Mouse (Mus musculus): ENCODE measurements at regions not wholly inside any gene's neighbourhood (a gene's known extent, or its start where the extent isn't known, plus 50 kb on each side); places are given as distances from the start of the nearest gene placed in this dataset.

DNA sequence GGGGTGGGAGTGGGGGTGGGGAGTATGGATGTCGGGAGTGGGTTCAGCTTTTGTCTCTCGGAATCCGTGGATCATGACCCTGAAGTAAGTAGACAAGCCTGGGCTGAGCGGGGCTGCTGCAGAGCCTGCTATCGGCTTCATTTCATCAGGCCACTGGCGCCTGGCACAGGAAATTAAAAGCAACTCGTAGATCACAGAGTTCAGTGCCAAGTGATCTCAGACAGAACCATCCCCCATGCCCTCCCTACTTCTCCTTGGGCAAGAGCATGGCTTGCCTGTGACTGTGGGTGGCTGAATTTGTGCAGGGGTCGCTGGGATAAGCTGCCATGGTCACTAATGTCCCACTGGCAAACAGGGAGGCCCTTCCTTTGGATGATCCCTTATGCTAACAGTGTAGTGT is 161.3 kb upstream of the Il12b start:
- DNase-seq: no peak

- DNase-seq: no peak
Measured at GRCm38 (mm10) chr11:44243184-44243583, 156.7 kb upstream of the Il12b start.

DNA sequence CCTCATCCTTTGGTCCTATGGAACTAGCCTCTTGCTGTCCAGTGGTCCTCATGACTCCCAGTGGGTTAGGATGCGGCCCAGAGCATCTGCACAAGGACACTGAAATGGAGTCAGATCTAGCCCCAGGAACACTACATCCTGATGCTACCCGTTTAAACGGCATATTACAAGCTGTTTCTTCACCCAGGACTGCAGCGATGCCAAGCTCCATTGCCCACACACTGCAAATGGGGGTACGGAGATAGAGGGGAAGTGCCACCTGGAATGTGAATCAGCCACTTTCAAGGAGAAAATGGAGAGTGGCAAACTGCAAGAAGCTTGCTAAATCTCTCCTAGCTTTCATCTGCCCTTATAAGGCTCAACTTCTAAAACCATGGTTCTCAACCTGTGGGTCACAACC is 148.0 kb upstream of the Il12b start:
- no peak for DNase-seq

DNA sequence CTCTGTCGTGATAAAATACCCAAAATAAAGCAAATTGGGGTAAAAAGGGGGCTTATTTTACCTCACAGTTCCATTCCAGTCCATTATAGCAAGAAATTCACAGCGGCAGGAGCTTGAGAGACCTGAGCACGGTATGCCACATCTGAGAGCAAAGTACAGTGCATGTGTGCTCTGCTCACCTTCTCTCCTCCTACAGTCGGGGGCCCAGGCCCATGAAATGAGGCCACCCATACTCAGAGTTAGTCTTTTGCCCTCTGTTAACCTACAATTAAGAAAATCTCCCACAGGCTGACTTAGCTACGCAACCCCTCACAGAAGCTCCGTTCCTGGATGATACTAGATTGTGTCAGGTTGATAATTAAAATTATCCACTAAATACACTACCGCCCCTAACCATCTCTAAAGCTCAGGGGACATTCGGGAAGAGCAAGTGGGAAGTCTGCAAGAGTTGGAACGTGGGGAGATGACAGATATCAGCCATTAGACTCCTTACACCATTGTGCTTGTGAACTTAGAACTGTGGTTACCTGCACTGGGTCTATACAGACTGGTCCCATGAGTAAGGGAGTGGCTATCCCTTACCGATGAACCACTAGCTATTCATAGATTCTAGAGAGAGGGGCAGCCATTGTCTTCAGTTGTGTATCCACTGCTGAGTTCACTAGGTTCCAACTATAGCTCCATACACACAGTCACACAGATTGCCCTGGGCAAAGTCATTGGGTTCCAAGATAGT is 139.3 kb upstream of the Il12b start:
- DNase-seq: no peak

DNA sequence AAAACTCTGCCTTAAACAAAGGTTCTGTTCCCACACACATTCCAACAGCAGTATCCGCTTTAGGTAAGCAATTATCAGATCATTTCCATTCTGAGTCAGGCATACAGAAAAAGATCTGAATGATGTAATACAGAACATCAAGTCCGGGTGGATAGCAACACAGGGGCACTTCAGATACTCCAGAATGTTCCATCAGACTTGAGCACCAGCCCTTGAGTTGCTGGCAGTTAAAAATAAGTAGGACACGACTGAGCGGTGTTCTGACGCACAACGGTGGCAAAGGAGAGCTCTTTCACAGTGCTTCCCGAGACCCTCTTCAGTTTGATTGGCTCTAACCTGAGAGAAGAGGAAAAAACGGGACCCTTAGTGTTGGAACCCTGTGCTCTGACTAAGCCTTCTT is 138.2 kb upstream of the Il12b start:
- DNase-seq: no peak

DNA sequence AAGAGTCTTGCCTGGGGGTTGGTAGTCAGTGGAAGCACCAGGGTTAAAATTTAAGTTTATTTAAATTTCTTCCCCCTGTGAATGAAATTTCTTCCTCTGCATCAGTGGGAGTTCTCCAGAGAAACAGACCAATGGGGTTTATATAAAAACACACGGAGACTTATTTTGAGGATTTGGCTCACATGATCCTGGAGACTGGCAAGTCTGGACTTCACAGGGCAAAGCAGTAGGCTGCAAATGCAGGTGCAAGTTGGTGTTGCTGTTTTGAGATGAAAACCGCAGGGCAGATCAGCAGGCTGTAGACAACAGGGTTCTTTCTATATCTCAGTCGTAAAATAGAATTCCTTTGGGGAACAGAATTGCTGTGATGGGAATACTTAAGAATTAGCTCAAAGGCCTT is 137.3 kb upstream of the Il12b start:
- DNase-seq: no peak

DNA sequence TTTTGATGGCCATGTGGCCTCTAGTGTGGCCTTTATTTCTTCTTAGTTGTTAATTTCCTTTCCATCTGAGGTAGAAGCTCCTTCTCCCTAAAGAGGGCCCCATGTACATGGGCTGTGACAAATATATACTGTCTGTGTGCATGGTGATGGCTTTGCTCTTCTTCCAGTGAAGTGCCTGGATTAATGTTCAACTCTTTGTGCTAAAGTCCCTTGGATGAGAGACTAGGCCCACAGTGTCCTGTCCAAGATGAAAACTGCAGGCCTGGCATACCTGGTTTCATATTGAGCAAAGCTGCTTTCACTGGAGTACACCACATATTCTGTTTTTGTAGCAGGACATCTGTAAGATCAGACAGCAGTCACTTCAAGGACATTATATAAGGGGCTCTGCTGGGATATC is 127.6 kb upstream of the Il12b start:
- no peak for DNase-seq

DNA sequence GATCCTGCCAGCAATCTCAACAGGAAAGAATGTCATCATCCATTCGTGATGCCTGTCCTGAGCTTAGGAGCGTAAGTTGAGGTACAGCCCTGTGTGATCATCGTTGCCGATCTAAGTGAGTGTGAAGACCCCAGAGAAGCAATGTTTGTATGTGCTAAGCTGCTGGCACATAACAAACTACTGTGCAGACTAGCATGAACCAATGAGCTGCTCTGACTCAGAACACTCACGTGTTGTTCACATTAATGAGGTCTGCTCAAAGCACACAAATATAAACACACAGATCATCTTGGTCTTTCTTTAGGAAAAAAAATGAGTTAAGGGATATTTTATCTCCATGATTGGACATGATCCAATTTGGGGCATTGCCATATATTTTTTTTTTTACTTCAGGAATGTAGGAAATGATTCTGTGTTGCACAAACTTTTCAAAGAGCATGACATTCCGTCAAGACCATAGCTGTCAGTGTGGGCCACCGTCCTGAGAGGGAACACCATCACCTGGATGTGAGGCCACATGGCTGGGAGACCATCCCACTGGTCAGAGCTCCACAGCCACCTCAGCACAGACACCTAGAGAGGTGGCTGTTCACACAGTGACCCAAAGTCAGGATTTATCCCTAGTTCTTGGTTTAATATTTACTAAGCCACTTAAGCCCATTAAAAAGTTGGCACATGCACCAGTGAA is 121.2 kb upstream of the Il12b start:
- no peak for DNase-seq

DNA sequence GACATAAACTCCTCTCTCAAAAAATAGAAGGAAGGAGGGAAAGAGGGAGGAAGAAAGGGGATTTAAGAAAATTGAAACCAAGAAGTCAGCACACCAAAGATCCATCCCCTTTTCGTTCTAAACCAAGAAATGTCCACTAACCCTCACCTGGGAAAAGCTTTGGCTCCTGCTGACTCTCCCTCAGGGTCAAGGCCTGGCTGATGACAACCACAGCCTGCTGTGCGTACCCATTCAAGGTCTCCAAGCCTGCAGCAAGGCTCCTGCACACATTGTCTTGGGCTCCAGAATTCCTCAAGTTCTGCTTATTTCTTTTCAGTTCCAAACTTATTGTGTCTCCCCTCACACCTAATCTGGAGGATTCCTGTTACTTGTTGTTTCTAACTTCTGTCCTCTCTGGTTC is 113.9 kb upstream of the Il12b start:
- DNase-seq: no peak

DNA sequence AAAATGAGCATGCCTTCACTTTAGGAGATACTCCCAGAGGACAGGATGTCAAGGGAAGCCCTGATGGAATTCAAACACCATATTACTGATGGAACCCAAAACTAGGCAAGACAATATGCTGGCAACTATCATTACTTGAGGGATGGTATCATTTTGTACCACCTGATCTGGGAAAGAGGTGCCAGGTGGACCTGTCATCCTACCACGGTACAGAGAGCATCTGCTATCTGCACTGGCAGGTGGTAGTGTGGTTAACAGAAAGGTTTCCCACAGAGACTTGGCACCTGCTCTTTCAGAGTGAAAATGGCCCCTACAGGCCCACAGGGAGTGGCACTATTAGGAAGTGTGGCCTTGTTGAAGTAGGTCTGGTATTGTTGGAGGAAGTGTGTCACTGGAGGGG is 111.0 kb upstream of the Il12b start:
- no peak for DNase-seq

DNA sequence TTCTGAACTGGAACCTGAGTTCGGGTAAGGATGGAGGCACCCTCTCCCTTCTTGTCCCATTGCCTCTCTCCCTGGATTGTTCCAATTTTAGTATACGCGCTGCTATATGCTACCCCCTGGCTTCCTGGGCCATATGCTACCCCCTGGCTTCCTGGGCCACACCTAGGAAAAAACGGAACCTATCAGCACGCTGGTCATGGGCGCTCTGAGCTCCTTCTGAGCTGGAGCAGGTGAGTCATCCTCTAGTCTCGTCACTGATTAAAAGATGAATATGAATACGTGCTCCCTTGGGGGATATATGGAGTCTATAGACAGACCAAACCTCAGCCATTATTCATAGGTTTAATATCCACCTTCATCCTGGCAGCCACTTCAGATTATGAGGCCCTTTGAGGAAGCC is 96.1 kb upstream of the Il12b start:
- no peak for DNase-seq

- DNase-seq: peak; percentile 44
Measured at GRCm38 (mm10) chr11:44316061-44316460, 83.8 kb upstream of the Il12b start.

DNA sequence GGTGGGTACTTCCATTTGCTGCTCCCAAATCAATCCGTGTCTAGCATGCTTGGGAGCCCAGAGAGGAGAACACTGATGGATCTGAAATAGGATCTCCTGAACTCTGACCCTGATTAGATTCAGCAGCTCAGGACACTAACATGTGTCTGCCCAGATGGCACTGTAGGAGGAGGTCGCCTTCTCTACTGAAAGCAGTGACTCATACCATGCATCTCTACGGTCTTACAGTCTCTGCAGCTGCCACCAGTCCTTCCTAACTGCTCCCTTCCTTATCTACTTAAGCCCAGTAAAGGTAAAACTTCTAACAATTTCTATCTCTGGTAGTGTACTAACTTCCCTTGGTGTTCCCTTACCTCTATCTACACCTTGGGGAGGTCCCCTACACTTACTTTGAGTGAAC is 80.7 kb upstream of the Il12b start:
- DNase-seq: no peak

DNA sequence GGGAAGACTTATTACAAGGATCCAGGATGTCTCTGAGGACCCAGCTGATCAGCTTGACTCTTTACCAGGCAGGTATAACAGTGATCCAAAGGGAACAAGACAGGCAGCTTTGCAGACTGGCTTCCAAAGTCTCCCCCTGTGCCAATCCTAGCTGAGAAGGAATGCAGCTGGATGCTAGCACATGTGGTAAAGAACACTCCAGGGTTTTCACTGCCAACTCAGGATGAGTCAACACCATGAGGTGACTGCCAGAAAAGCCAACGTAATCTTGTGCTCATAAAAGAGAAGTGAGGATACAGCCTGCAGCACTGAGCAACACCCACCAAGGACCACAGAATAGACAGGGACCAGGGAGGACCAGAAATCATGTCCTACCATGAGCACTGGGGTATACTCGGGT is 76.5 kb upstream of the Il12b start:
- no peak for DNase-seq

GRCm38 (mm10) chr11:44325066-44325465 is 74.8 kb upstream of the Il12b start:
- DNase-seq: no peak

- DNase-seq: no peak
Measured at GRCm38 (mm10) chr11:44325525-44325924, 74.3 kb upstream of the Il12b start.

GRCm38 (mm10) chr11:44329503-44329902 is 70.4 kb upstream of the Il12b start:
- DNase-seq: no peak

DNA sequence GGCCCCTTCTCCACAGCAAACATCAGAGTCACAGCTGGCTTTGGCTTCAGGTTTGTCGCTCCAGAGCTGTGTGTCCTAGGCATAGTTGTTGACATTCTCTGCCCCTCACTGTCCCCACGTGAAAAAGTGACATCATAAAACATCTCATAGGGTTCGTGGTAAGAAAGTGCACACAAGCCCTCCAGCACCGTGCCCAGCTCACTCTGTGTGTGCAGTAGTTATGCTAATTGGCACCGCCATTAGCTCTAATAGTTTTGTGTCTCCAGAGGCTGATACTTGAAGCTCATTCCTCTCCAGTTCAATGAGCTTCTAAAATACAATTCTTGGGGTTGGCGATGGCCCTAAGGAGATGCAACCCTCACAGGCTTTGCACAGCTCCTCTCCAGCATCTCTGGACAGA is 69.4 kb upstream of the Il12b start:
- DNase-seq: no peak

DNA sequence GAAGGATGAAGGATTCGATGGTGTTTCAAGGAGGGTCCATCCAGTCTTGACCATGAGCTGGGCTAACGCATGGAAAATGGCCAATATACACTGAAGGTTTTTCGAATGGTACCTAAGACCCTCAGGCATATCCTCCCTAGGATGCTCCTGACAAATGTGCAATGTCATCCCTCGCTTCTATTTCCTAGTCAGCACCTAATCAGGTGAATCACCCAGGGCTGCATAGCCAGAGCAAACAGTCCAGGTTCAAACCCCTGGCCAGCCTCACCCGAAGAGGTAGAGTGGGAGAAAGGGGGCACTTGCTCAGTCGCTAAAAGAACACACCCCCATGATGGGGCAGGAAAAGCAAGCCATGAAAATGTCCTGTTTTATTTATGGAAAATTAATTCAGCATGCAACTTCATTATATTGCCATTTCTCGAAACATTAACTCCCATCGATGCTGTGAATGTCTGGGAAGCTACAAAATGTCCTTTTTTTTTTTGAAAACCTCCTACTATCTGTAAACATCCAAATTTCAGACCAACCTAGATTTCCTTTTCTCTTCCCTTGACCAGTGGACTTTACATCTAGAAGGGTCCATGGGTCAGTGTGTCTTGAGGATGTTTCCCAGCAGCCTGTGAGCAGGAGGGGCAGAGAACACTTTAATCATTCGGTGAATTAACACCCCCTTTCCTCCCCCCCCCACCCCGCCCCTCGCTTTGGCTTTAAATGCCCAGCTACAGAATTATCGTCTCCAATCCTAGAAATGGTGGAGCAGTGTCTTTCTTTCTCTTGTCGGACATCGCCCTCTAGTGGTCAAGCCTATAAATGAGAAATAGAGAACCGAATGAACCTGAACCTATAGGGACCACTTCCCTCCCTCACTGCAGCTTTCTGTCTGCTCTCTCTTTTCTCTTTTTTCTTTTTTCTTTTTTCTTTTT is 68.8 kb upstream of the Il12b start:
- peak; percentile 88 for DNase-seq

- DNase-seq: no peak
Measured at GRCm38 (mm10) chr11:44331774-44332129, 68.1 kb upstream of the Il12b start.

- no peak for DNase-seq
Measured at GRCm38 (mm10) chr11:44340531-44340930, 59.3 kb upstream of the Il12b start.

- DNase-seq: no peak
Measured at GRCm38 (mm10) chr11:44348308-44348707, 51.6 kb upstream of the Il12b start.

- no peak for DNase-seq
Measured at GRCm38 (mm10) chr11:44349546-44349945, 50.3 kb upstream of the Il12b start.

All from retina, postnatal 1 day (tissue).